Mouse (Mus musculus) hindbrain, postnatal 0 days (tissue): ENCODE measurements at regions not wholly inside any gene's neighbourhood (a gene's known extent, or its start where the extent isn't known, plus 50 kb on each side); places are given as distances from the start of the nearest gene placed in this dataset.

Source experiments
- ATAC-seq: fragments of 200-750 bp; cut with Nextera tagmentation; 2 replicates; pipeline ENCODE4 v1.8.0; 2017; ENCODE audit warnings: mild to moderate bottlenecking, moderate TSS enrichment, moderate library complexity
- DNase-seq: peaks from one replicate; pipeline ENCODE4 v3.0.0-alpha.2; 2015; ENCODE audit warnings: low spot score
- H3K27ac ChIP-seq: fragments of 300-500 bp; sonication (generic); 2 replicates; pipeline ENCODE4 v1.5.1; 2014; ENCODE audit warnings: mild to moderate bottlenecking
- H3K27me3 ChIP-seq: fragments of 300-500 bp; sonication (generic); 2 replicates; pipeline ENCODE4 v1.6.1; 2014; ENCODE audit warnings: low read length, mixed read lengths; ENCODE audit not compliant: insufficient read depth
- H3K36me3 ChIP-seq: fragments of 300-500 bp; sonication (generic); 2 replicates; pipeline ENCODE4 v1.6.1; 2014; ENCODE audit warnings: low read length, mixed read lengths; ENCODE audit not compliant: insufficient read depth
- H3K4me1 ChIP-seq: fragments of 300-500 bp; sonication (generic); 2 replicates; pipeline ENCODE4 v1.6.1; 2014; ENCODE audit warnings: antibody characterized with exemption, low read length, mixed read lengths; ENCODE audit not compliant: insufficient read depth
- H3K4me2 ChIP-seq: fragments of 300-500 bp; sonication (generic); 2 replicates; pipeline ENCODE4 v1.6.1; 2014; ENCODE audit warnings: low read depth, mild to moderate bottlenecking, low read length, moderate library complexity, mixed read lengths
- H3K4me3 ChIP-seq: fragments of 300-500 bp; sonication (generic); 2 replicates; pipeline ENCODE4 v1.5.1; 2014; ENCODE audit warnings: low read length
- H3K9ac ChIP-seq: fragments of 300-500 bp; sonication (generic); replicated peaks from 2 replicates; pipeline ENCODE4 v1.6.1; 2014; ENCODE audit warnings: mild to moderate bottlenecking, low read length, moderate library complexity, mixed read lengths
- H3K9me3 ChIP-seq: fragments of 300-500 bp; sonication (generic); 2 replicates; pipeline ENCODE4 v1.6.1; 2016; ENCODE audit warnings: low read length, mixed read lengths
- CTCF ChIP-seq: IDR thresholded peaks from 2 replicates; pipeline ENCODE4 v1.5.1; 2016; ENCODE audit warnings: antibody characterized with exemption, control low read depth, low read depth
- WGBS: fragments of 180-500 bp; shearing (Covaris S2); extraction: QIAGEN DNeasy Blood & Tissue Kit; methylation state at CpG from one replicate; pipeline ENCODE4 v1.1.7; 2014; 5-methylcytosine and 5-hydroxymethylcytosine counted together

DNA sequence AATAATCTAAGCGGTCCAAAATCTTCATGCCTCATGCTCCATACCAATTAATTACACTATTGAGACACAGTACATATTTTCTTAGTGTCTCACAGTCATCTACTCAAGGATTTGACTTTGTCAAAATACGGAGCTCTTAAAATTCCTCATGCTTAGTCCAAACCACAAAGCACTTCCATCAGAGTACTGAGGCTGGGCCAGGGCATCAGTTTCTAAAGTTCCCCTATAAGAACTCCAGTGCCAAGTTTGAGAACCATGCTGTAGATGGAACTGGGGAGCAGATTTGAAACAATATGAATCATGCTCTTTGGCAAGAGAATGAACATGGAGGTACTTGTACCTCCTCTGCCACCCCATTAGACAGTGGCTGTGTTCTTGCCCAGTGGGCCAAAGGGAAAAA, 176.9 kb downstream of the Ahr start:
- Histone ChIP-seq H3K27me3 (no peaks in the 10 kb centered on the region), H3K36me3 (no peaks in the 10 kb centered on the region), H3K9me3 (no peaks in the 10 kb centered on the region), H3K9ac (no peak overlapping the region), H3K4me1 (no peaks in the 10 kb centered on the region), H3K4me3 (no peak overlapping the region), H3K27ac (no peak overlapping the region), H3K4me2 (no peak overlapping the region)
- TF ChIP-seq CTCF: no peak
- no peak for ATAC-seq
- WGBS: 95% methylated on average over 2 of the region's 2 CpGs
- DNase-seq: no peak

- TF ChIP-seq CTCF: no peak
- H3K9me3 ChIP-seq: no peaks in the 10 kb centered on the region
- H3K27ac ChIP-seq: no peak overlapping the region
- no peaks in the 10 kb centered on the region for H3K36me3 ChIP-seq
- DNase-seq: no peak
- no peaks in the 10 kb centered on the region for H3K4me1 ChIP-seq
- H3K27me3 ChIP-seq: no peaks in the 10 kb centered on the region
- no peak for ATAC-seq
- no peak overlapping the region for H3K4me3 ChIP-seq
- no peak overlapping the region for H3K9ac ChIP-seq
- H3K4me2 ChIP-seq: no peak overlapping the region
- WGBS: 94% methylated on average over 4 of the region's 4 CpGs
These were observed 196.5 kb downstream of the Ahr start for GRCm38 (mm10) chr12:35338191-35338954.

- Histone ChIP-seq H3K4me1 (no peaks in the 10 kb centered on the region), H3K9ac (no peak overlapping the region), H3K27me3 (no peaks in the 10 kb centered on the region), H3K4me2 (no peak overlapping the region), H3K27ac (no peak overlapping the region), H3K9me3 (no peaks in the 10 kb centered on the region), H3K4me3 (no peak overlapping the region), H3K36me3 (no peaks in the 10 kb centered on the region)
- no peak for TF ChIP-seq CTCF
- ATAC-seq (no peak), DNase-seq (no peak)
These were observed 198.5 kb downstream of the Ahr start for GRCm38 (mm10) chr12:35336314-35336713.

DNA sequence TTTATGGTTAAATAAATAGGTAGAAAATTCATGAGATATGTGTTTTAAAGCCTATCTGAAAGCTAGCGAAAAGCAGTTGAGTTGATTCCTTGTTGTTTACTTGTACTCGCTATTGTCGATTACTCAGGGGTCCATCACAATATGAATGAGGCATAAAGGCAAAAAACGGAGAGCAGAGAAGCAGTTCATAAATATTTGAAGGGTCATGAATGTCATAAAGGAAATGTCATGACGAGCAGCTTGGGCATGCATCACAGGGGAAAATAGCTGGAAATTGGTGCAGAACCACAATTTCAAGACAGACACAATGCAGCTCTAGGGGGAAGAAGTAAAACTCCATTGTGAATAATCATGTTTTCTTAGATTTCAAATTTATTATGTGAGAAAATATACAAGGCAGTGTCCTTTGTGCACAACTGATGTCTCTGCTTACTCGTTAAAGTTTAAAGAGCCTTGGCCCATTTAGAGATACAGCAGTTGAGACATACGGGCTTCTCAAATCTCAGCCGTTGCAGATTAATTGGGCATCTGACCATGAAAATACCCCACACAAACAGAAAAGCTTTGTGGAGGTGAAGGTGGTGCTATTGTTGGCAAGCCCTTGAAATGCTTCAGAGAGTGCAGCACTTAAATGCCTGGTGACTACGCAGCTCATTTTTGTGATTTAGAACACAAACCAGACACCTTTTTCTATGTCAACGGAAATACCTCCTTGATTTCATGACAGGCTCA, 200.3 kb downstream of the Ahr start:
- Histone ChIP-seq H3K27ac (no peak overlapping the region), H3K36me3 (no peaks in the 10 kb centered on the region), H3K27me3 (no peaks in the 10 kb centered on the region), H3K9me3 (no peaks in the 10 kb centered on the region), H3K9ac (no peak overlapping the region), H3K4me3 (no peak overlapping the region), H3K4me2 (no peak overlapping the region), H3K4me1 (no peaks in the 10 kb centered on the region)
- ATAC-seq (no peak), DNase-seq (no peak)
- WGBS: 68% methylated on average over 10 of the region's 10 CpGs
- no peak for TF ChIP-seq CTCF

- Histone ChIP-seq H3K4me1 (no peaks in the 10 kb centered on the region), H3K4me2 (no peak overlapping the region), H3K9ac (no peak overlapping the region), H3K27ac (no peak overlapping the region), H3K4me3 (no peak overlapping the region), H3K36me3 (no peaks in the 10 kb centered on the region), H3K9me3 (no peaks in the 10 kb centered on the region), H3K27me3 (no peaks in the 10 kb centered on the region)
- TF ChIP-seq CTCF: peak; percentile 53
- 94% methylated on average over 3 of the region's 3 CpGs for WGBS
- ATAC-seq (no peak), DNase-seq (no peak)
These were observed 203.5 kb downstream of the Ahr start for GRCm38 (mm10) chr12:35331303-35331702.

GRCm38 (mm10) chr12:35329699-35330098, 205.1 kb downstream of the Ahr start:
- no peak overlapping the region for H3K4me3 ChIP-seq
- no peak overlapping the region for H3K27ac ChIP-seq
- no peaks in the 10 kb centered on the region for H3K27me3 ChIP-seq
- no peak overlapping the region for H3K9ac ChIP-seq
- TF ChIP-seq CTCF: no peak
- 84% methylated on average over 6 of the region's 6 CpGs for WGBS
- H3K4me1 ChIP-seq: no peaks in the 10 kb centered on the region
- no peak for ATAC-seq
- DNase-seq: no peak
- H3K9me3 ChIP-seq: no peaks in the 10 kb centered on the region
- H3K36me3 ChIP-seq: no peaks in the 10 kb centered on the region
- no peak overlapping the region for H3K4me2 ChIP-seq

DNA sequence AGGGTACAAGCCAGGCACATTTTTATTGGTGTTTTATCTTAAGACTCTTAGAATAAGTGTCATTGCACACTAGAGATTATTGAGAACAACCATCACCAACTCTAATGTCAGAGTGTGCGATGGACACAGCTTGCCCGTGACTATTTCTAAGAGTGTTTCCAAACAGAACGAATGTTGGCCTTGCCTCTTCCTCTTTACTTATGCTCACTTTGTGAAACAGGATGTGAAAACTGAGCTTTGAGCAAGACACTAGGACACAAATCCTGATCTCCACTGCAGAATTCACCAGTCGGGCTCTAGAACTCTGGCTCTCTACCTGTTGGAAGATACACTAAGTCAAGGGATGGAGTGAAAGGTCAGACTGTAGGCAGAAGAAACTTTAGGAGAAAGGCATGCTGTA, 215.3 kb downstream of the Ahr start:
- Histone ChIP-seq H3K9me3 (no peaks in the 10 kb centered on the region), H3K4me2 (no peak overlapping the region), H3K9ac (no peak overlapping the region), H3K27me3 (no peaks in the 10 kb centered on the region), H3K36me3 (no peaks in the 10 kb centered on the region), H3K4me1 (no peaks in the 10 kb centered on the region), H3K4me3 (no peak overlapping the region), H3K27ac (no peak overlapping the region)
- no peak for TF ChIP-seq CTCF
- 94% methylated on average over 4 of the region's 4 CpGs for whole genome bisulfite sequencing
- DNase-seq: no peak
- no peak for ATAC-seq
